Mouse (Mus musculus) layer of hippocampus, adult 9-11 months (tissue): ENCODE measurements at regions not wholly inside any gene's neighbourhood (a gene's known extent, or its start where the extent isn't known, plus 50 kb on each side); places are given as distances from the start of the nearest gene placed in this dataset.

Experiments used
- DNase-seq: peaks from one replicate; pipeline ENCODE4 v3.0.0; 2022

DNA sequence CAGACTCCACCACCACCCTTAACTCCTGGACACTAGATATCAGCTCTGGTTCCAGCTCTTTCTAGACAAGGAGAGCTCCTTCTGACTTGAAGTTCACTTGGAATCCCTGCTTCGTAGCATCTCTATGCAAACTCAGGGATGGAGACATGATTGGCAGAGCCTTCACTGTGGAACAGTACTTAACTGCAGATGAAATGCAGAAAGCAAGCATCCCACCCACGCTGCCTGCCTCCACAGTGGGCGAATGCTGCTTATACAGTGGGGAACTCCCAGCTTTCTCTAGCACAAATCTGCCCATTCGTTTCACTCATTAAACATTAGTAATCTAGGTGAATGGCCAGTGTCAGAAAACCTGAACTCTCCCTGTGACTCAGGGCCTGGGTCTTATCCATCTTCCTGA, 92.0 kb upstream of the Coch start:
- peak; percentile 14 for DNase-seq

DNA sequence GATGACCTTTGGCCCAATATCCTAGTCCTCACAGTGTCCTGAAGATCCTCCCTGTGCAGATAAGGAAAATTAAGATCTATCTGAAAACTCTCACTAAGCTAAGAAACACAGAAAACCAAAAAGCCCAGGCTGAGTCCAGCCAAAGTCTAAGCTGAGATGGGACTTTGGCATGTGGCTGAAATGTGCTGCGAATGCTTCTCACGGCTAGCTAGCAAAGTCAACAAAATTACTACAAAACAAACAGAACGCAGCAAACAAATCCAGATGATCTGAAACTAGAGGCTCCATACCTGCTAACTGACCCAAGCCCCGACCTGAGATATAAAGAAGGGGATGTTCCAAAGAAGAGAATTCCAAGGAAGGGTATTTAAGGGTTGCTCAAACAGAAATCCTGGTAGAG, 90.4 kb upstream of the Coch start:
- no peak for DNase-seq

GRCm38 (mm10) chr12:51503706-51504105, 89.4 kb upstream of the Coch start:
- DNase-seq: no peak

DNA sequence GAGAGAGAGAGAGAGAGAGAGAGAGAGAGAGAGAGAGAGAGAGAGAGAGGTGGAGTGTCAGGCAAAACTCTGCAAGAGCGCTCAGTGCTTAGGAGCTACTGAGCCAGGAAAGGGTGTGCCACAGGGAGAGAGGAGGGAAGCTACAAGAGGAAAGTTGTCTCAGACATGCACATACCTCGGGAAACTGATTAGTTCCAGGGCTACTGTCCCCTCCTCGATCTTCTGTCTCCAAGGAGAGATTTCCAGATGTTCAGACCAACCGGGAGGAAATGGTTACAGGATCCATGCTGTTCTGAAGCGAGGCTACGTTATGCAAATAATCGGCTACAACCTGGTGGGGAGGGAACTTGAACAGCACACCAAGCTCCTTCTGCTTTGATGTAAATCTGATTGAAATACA, 88.6 kb upstream of the Coch start:
- DNase-seq: no peak

GRCm38 (mm10) chr12:51510010-51510409, 83.1 kb upstream of the Coch start:
- DNase-seq: no peak

- no peak for DNase-seq
These were observed 76.4 kb upstream of the Coch start for GRCm38 (mm10) chr12:51516726-51517125.

GRCm38 (mm10) chr12:51521610-51522120, 71.5 kb upstream of the Coch start:
- DNase-seq: no peak

DNA sequence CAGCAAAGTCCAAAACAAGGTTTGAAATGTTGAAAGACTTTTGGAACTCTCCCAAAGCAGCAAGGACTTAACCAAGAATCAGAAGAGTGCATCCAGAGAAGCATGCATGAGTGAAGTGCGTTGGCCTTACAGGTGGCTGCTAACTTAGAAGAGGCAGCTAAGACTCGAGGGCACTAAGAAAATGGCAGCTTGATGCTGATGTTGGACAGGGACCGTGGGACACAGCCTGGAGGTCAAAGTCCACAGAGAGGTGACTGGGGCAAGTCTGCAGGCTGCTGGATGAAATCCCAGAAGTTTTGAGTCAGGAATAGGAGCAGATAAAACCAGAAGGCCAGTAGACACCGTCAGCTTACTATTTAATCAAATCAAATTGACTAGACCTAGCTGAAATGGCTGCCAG, 69.3 kb upstream of the Coch start:
- DNase-seq: no peak

DNA sequence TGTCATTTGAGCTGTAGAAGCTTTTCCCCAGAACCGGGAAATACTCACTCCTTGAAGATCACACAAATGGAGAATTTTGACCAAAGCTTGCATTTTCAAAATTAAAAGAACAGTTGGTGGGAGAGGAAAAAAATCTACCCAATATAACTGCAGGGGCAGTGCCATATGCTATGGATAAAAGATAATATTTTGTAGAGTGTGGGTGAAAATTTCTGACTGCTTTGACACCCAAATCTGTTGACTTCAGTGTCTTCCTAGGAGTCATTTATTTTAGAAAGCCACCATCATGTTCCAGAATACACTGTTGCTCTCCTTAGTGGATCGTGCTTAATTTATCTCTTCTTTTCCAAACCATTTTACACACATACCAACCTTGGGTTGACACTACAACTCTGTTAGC, 65.3 kb upstream of the Coch start:
- DNase-seq: no peak

DNA sequence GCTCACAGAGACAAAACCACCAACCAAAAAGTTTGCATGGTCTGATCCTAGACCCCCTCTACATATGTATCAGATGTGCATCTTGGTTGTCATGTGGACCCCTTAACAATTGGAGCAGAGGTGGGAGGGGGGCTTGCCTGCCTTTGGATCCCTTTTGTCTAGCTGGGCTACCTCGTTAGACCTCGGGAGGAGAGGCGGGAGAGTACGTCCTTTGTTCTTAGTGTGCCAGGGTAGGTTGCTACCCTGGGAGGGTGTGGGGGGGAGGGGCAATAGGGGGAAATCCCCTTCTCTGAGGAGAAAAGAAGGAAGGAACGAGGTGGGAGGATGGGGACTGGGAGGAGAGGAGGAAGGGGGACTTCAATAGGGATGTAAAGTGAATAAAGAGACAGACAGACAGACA, 58.5 kb upstream of the Coch start:
- DNase-seq: no peak

DNA sequence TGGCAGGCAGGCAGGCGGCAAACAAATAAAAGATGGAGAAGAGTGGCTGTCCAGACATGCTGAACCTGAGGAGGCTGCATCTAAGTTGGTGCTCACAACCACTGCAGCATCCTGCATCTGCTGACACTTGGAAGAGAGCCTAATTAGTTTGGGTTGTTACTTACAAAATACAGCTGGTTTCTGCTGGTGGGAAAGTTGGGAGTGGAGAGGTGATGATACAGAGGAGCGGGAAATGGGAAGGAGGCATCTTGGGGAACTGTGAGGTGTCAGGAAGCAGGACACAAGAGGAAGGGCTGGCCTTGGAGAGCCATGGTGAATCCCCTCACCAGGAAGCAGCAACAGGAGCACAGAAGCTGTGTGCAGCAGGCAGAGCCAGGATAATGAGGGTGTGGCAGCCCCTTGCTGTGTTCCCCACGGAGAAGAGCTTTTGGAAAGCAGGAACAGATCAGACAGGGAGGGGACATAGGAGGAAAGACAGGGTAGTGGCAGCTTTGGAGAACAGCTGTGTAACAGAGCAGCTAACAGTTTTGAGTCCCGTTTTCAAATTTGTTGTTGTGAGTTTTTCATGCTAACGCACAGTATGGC, 58.0 kb upstream of the Coch start:
- DNase-seq: no peak
